Mouse (Mus musculus) spleen, postnatal 10 days (tissue): Measurements from ENCODE around the gene Olig3.
"Not testable (repeated sequence)": the region's sequence is repeated elsewhere in the genome, so short reads cannot be mapped to it uniquely, and the experiment has no call there.

Experiments
- DNase-seq, 2 experiments: peaks; one replicate each; pipeline ENCODE4 v3.0.0; 2021 to 2022; ENCODE audit warnings: low spot score in 2 of 2

Gene Olig3

DNA sequence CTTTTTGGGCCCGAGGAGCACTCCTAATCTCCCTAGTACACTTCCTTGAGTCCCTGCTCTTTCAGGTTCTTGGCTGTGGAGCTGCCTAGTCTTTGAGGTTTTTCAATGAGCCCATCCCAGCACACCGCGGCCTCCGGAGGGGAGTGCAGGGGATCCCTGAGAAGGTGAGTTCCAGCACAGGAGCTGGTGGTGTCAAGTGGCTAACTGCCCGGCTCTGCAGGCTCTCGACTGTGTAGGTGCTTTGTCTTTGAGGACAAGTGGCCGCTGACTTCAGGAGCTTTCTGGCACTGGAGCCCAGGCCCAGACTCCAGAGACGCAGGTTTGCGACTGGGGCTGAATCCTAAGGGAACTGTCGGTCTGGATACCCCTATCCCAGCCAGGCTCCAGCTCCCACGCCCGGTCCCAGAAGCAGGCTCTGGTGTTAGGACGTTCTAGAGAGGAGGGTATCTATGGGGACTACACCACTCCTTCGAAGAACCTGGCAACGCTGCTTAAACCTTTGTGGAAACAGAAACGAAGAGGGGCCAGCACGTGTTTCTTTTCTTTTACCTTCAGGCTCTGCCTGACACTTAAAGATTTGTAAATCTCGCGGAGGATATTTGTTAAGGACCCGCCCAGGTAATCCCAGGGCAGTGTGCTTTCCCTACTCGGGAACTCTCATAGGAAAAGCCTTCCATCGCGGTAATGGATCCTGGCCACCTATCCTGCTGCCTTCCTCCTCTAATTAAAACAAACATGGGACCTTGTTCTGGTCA, 5.4 kb downstream of the Olig3 start:
- DNase-seq, result no peak

DNA sequence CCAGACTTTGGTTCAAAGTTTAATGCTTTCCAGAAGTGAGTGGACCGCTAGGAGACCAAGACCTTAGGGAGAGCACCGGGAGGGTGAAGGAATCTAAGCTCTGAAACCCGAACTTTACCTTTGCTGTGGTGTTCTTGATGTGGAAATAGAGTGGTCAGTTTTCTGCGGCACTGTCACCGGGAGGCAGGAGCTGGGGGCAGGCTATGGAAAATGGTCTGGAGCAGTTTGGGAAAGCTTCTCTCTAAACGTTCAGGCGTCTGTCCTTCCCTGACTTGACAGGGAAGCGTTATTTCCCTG, 5.9 kb downstream of the Olig3 start:
- DNase-seq, result no peak

DNA sequence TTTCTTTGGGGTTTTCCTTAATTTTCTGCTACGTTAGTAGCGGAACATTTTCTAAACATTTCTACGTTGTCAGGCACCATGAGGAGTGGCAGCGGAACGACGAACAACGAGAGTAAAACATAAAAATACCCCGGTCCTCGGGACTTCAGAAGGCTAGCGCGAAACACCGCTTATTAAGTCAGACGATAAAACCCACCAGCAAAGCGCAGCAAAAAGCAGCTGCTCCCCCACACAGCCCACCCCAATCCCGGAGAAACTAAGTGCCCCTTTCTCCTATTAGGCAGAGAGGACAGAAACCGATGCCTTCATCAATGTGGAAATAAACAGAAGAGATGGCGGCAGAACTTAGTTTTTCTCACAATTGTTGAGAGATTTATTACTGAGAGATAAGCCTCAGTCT, 6.5 kb downstream of the Olig3 start:
- DNase-seq, result no peak

DNA sequence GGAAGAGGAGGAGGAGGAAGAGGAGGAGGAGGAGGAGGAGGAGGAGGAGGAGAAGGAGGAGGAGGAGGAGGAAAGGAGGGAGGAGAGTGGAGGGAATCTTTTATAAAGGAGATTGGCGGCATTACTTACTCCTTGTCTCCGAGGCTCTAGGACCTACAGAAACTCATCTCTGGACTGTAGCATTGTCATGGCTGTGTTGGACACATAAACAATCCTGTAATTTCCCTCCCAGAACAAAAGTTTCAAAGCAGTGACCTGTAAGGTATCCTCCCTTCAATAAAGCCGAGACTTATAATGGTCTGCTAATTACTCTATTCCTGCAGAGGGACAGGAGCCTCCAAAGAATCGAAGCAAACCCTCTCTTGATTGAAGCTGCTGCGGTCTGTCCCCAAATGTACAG, 7.0 kb downstream of the Olig3 start:
- DNase-seq, result no peak

DNA sequence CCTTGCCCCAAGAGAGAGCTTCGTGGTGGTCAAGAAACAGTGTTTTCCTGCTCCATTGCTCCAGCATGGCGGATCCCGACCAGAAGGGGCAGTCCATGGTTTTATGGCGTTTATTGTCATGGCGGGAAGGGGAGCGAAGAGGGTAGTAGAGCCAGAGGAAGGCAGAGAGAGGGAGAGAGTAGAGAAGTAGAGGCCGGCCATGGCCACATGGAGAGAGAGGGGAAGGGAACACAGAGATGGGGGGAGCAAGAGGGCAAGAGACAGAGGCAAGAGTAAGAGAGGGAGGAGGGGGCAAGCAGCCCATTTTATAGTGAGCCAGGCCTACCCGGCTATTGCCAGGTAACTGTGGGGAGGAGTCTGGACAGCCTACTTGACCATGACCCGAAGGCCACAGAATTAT, 12.8 kb downstream of the Olig3 start:
- no peak for DNase-seq

DNA sequence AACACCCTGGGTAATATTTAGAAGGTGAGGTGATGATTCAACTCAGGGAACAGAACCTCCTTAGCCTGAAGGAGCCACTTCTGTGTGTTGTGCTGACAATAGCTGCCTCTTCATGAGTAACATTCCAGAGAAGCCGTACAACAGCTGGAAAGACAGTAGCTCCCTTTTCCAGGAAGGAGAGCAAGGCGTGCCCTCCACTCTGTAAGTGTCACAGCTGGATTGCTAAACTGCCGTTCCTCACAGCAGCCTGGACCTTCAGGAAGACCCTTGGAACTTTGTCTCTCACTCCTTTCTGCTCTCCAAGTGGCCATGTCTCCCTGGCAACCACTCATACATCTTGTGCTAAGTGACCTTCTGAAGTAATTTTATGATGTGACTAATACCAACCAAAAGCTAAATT, 13.8 kb downstream of the Olig3 start:
- no peak for DNase-seq

DNA sequence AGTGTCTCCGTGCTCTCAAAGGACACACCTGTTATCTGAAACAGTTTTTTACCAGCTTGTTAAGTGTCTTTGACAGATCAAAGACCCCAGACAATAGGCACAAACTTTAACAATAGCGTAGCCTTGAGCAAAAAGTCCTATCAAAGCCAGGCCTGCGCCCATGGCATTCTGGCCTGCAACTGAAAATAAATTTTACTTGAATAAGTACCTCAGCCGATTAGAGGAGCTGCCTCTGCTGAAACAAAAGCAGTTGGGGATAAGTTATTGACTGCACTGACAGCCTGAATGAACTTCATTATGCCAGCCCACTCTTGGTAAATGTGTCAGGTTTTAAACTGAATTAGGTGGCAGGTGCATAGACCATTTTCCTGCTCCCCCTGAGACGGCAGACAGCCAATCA, 15.9 kb downstream of the Olig3 start:
- no peak for DNase-seq

DNA sequence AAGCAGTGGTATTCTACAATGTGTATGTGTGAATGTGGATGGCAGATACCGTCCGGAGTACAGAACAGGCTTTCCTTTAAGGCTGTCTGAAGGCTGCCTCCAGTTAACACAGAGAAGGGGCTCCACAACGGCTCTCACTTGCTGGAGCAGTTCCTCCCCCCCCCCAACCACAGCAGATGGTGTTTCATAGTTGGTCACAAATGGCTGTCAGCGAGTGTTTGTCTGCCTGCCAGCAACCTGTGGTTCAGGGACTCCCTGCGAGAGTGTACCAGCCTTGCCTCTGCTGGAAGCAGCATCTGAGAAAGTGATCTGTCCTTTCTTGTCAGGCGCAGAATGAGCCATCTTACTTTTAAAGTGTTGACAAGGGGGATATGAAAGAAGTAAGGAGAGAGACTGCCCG, 17.5 kb downstream of the Olig3 start:
- DNase-seq, result no peak

DNA sequence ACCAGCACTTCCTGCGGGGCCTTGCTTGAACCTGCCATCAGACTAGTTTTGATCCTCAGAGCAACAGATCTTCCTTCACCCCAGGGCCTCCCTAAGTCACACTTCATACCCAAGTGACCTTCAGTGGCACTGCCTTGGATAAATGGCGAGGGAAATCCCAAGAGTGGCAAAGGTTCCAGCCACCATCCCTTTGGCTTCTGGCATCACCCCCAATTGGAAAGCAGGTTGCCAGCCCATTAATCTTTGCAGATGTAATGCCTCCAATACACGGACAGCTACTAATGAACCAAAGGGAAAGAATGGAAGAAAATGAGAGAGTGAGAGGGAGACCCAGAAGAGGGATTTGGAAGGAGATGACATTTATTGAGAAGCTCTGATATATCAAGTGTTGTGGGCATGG, 18.0 kb downstream of the Olig3 start:
- no peak for DNase-seq

DNA sequence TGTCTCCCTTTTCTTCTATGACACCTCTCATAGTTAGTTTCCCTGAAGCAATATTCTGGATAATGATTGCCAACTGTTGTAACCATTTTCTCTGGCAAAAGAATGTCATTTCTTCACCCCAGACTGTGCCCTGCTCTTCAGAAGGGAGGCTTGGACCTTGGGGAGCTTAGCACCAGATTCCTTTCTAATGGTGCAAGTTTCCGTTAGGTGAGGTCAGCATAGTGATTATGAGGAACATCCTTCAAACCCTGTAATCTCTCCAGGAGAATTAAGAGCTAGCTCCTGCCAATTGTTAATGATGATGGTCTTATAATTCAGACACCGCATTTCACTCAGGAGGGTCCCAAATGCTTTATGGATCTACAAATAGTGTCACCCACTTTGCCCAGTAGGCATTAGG, 19.5 kb downstream of the Olig3 start:
- DNase-seq, result no peak

DNA sequence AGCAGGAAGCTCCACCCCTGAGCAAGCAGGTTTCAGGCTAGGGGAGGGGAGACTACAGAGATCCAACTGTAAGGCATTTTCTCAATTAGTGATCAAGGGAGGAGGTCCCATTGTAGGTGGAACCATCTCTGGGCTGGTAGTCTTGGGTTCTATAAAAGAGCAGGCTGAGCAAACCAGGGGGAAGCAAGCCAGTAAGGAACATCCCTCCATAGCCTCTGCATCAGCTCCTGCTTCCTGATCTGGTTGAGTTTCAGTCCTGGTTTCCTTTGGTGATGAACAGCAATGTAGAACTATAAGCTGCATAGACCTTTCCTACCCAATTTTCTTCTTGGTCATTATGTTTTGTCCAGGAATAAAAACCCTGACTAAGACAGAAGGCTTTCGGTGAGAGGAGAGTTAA, 24.6 kb downstream of the Olig3 start:
- not testable (repeated sequence) for DNase-seq

DNA sequence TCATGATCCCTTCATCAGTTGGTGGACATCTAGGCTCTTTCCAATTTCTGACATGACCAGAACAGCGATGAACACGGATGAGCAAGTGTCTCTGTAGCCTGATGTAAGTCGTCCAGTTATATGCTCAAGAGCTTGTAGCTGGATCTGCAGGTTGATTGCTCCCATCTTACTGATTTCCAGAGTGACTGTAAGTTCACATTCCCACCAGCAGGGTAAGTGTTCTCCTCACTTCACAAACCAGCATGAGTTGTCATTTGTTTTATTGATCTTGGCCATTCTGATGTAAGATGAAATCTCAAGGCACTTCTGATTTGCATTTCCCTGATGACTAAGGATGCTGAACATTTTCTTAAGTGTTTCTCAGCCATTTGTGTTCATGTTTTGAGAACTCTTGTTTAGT, 27.8 kb downstream of the Olig3 start:
- DNase-seq, result no peak

DNA sequence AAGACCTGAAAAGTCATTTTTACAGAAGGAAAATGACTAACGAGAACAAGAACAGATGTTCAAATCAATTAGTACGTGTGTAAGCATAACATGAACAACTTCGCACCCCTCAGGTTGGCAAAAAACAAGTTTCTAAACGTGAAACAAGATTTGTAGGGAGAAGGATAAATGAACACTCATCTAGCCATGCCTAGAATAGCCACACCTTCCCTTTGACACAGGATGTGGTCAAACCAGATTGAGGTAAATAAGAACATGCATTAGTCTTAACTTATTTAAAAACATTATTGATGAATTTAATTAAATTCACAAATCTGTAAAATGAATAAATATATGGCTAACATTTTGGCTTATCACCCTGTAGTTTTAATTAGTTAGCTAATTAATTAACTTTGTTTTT, 35.5 kb downstream of the Olig3 start:
- no peak for DNase-seq

DNA sequence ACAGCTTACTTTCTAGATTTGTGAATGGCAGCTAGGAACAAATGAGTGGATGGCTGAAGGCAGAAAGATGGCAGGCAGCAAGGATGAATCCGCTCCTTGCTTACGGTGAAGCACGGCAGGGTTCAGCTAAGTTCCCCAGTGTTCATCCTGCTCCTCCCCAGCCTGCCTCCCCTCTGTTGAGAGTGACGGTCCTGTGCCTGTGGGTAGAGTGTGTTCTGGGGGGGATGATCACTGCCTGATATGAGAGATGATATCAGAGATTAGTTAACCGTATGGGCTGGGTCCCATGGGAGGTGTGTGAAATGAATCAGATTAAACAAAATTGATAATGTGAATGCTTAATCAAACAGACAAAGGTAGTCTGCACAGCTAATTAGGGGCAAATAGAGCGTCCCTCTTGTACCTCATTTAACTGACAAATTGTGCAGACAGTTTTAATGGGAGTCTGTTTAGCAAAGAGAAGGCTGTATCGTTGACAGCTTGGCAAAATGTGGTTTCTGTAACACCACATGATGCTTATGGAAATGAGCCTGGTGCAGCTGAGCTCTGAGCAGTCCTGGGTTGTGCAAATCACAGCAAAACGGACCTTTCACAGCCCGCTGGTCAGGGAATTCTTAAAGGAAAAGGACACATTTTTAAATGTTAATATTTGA, 40.3 kb downstream of the Olig3 start:
- no peak for DNase-seq

DNA sequence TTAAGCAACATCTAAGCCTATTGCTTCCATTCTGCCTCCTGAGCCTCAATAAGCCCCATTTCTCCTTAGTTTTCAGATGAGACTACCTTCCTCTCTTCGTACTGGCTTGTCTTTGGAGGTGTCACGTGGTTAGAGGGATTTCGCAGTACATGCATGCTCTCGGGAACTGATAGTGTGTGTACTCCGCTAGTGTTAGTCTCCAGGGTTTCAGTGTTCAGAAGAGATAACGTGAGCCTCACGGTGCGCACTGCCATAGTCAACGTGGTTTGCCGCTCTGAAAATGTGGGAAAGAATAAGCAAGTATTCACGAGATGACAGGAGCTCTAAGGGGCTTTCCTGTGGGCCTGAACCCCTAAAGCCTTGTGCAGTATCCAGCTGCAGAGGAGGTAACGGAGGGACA, 41.1 kb downstream of the Olig3 start:
- no peak for DNase-seq

DNA sequence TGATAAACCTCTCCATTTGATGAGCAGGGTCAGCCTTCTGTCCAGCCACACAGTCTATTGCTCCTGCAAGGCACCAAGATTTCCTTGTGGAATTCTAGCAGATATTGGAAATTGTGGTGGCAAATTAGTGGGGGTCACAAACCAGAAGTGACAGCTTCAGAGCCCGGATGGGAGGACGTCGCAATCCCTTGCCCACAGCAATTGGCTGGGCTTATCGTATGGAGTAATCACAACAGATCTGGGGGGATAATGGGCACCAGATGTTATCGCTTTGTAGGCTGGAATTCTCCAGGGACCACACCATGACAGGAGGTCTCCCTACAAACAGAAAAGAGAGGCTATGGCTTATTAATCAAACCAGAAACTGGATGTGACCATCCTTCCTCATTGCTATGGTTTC, 44.8 kb downstream of the Olig3 start:
- DNase-seq, result no peak

DNA sequence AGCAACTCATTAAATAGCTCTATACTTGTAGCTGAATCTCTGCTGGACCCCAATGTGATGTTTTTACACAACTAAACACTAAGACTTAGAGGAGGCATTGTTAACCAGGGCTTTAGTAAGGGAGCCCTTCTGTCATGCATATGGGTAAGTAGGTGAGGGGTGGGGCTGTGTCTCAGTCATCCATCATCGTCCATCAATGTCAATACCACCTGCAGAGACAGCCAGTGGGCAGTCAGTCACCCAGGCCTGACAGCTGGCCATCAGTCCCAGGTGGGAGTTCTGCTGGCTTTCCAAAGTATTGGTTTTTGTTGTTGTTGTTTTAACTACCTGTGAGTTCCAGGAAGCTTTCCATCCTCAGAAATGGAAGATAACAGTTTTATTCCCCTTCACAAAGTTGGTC, 48.1 kb downstream of the Olig3 start:
- no peak for DNase-seq

DNA sequence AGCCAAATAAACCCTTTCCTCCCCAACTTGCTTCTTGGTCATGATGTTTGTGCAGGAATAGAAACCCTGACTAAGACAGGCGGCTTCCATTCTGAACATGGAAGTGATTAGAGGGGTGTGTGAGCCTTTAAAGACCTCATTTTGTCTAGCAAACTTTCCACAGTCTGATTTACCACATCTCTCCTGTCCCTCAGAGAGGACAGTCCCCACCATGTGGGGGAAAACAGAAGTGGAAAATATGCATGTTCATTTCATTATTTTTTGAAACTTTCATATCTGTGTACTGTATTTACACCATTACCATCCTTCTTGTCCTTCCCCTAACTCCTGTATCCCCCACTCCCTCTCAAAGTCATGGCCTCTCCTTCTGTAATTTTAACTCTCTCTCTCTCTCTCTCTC, 49.6 kb downstream of the Olig3 start:
- no peak for DNase-seq

DNA sequence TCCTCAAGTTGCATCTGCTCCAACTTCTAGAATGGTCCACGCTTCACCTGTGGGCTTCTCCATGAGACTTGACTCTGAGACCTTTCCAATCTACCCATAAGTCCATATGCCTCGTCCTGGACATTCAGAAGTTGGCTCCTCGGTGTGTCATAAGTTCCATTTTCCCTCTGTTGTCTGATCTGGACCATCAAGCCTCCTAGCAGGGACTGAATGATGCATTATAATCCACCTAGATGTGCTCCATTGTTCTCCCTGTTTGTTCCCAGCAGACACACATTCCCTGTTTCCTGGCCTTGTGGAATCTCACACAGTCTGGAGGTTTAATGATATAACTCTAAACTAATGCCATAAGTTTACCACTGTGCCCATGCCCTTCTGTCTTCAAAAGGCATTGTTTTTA, 50.8 kb downstream of the Olig3 start:
- DNase-seq, result no peak
